Mouse (Mus musculus): ENCODE results near the gene Sulf2. TPM values are rescaled to one million over a fixed set of nuclear protein-coding genes. Genes with fewer than 3 reads are reported as not detected.

Gene Sulf2
- total and polyA plus RNA-seq, 3 experiments, result not detected

GRCm38 (mm10) chr2:166045006-166045405 lies 110.5 kb downstream of the Sulf2 start:
- H3K9me3 ChIP-seq (replicated peaks; ENCODE audit: insufficient read depth, low read length), result no peaks in the 10 kb centered on the region
- peak overlapping the region; percentile 64; the same call in 1 of the 2 replicates for H3K27ac ChIP-seq (ENCODE audit: control insufficient read depth, low read depth, low read length)
- H3K4me1 ChIP-seq (ENCODE audit: control insufficient read depth in 1 of 2, insufficient read depth in 2 of 2, low read length in 2 of 2), result peaks cover 12 to 26% of the 10 kb centered on the region in 2 experiments
- no peak overlapping the region for H3K4me3 ChIP-seq (ENCODE audit: control insufficient read depth in 1 of 2, insufficient read depth in 1 of 2, low read depth in 2 of 2, low read length in 2 of 2)
- 0 out of 2 replicates have a peak, but pooled peaks have one; percentile 13 for TF ChIP-seq JUND (IDR thresholded peaks at IDR 0.05; ENCODE audit: low read depth, low read length)
- TF ChIP-seq TBP (IDR thresholded peaks at IDR 0.05; ENCODE audit: low read depth, low read length), result no peak
- H3K27me3 ChIP-seq (ENCODE audit: control insufficient read depth in 1 of 2, insufficient read depth in 2 of 2, low read length in 2 of 2), result no peaks in the 10 kb centered on the region
- H3K36me3 ChIP-seq (ENCODE audit: control insufficient read depth in 1 of 2, insufficient read depth in 2 of 2, low read length in 2 of 2), result peaks cover 2 to 23% of the 10 kb centered on the region in 2 experiments; a peak in 3 of 4 replicates
- DNase-seq (ENCODE audit: low read depth, low spot score), result peak; percentile 35
- H3K9ac ChIP-seq (ENCODE audit: control insufficient read depth, low read depth, low read length, poor library complexity, severe bottlenecking), result peak overlapping the region; percentile 20; the same call in 1 of the 2 replicates
- no peaks in the 10 kb centered on the region for H3K79me2 ChIP-seq (ENCODE audit: control insufficient read depth, insufficient read depth, low read length, poor library complexity)

- peaks cover 12 to 26% of the 10 kb centered on the region in 2 experiments for H3K4me1 ChIP-seq (ENCODE audit: control insufficient read depth in 1 of 2, insufficient read depth in 2 of 2, low read length in 2 of 2)
- H3K9me3 ChIP-seq (replicated peaks; ENCODE audit: insufficient read depth, low read length), result no peaks in the 10 kb centered on the region
- peak; percentile 66 for DNase-seq (ENCODE audit: low read depth, low spot score)
- H3K27me3 ChIP-seq (ENCODE audit: control insufficient read depth in 1 of 2, insufficient read depth in 2 of 2, low read length in 2 of 2), result no peaks in the 10 kb centered on the region
- H3K9ac ChIP-seq (ENCODE audit: control insufficient read depth, low read depth, low read length, poor library complexity, severe bottlenecking), result no peak overlapping the region
- H3K4me3 ChIP-seq (ENCODE audit: control insufficient read depth in 1 of 2, insufficient read depth in 1 of 2, low read depth in 2 of 2, low read length in 2 of 2), result no peak overlapping the region
- TF ChIP-seq MXI1 (IDR thresholded peaks at IDR 0.05; ENCODE audit: low read depth, low read length) (0 out of 2 replicates have a peak, but pooled peaks have one; percentile 18), RCOR1 (IDR thresholded peaks at IDR 0.05; ENCODE audit: low read depth, low read length) (peak; percentile 99), ETS1 (IDR thresholded peaks at IDR 0.05; ENCODE audit: low read depth, low read length) (peak; percentile 73), EP300 (IDR thresholded peaks at IDR 0.05; ENCODE audit: low read depth in 1 of 2, low read length in 2 of 2) (peak; percentile 86), CTCF (IDR thresholded peaks at IDR 0.05 in 2 of 3, conservative IDR thresholded peaks at IDR 0.05 in 1 of 3; ENCODE audit: control insufficient read depth in 1 of 3, insufficient read depth in 1 of 3, low read depth in 2 of 3, low read length in 3 of 3, poor library complexity in 1 of 3, severe bottlenecking in 1 of 3) (no peak), GATA1 (IDR thresholded peaks at IDR 0.05; ENCODE audit: low read depth, low read length) (peak; percentile 97), KAT2A (conservative IDR thresholded peaks at IDR 0.05; ENCODE audit: low read depth, low read length) (no peak), USF1 (IDR thresholded peaks at IDR 0.05; ENCODE audit: low read depth, low read length) (no peak), TCF12 (IDR thresholded peaks at IDR 0.05; ENCODE audit: low read depth, low read length) (peak; percentile 94), BHLHE40 (IDR thresholded peaks at IDR 0.05; ENCODE audit: borderline replicate concordance, low read depth, low read length) (peak; percentile 72; the same call in 1 of the 2 replicates), MYC (IDR thresholded peaks at IDR 0.05; ENCODE audit: low read depth, low read length) (no peak), MAFK (IDR thresholded peaks at IDR 0.05; ENCODE audit: borderline replicate concordance, low read depth, low read length) (no peak), CHD1 (IDR thresholded peaks at IDR 0.05; ENCODE audit: low read depth, low read length) (no peak), POLR2AphosphoS5 (IDR thresholded peaks at IDR 0.05; ENCODE audit: borderline replicate concordance, low read depth, low read length) (no peak), MAZ (IDR thresholded peaks at IDR 0.05; ENCODE audit: low read depth, low read length) (no peak), GABPA (IDR thresholded peaks at IDR 0.05; ENCODE audit: low read depth, low read length) (no peak), TAL1 (IDR thresholded peaks at IDR 0.05; ENCODE audit: low read length) (peak; percentile 77), POLR2A (IDR thresholded peaks at IDR 0.05; ENCODE audit: control insufficient read depth in 1 of 2, insufficient read depth in 1 of 2, low read depth in 1 of 2, low read length in 2 of 2, poor library complexity in 1 of 2) (no peak), SIN3A (IDR thresholded peaks at IDR 0.05; ENCODE audit: low read length) (no peak), ZNF384 (IDR thresholded peaks at IDR 0.05; ENCODE audit: low read depth, low read length) (no peak), ZMIZ1 (IDR thresholded peaks at IDR 0.05; ENCODE audit: low read depth, low read length) (no peak)
- H3K79me2 ChIP-seq (ENCODE audit: control insufficient read depth, insufficient read depth, low read length, poor library complexity), result no peaks in the 10 kb centered on the region
- no peak overlapping the region for H3K27ac ChIP-seq (ENCODE audit: control insufficient read depth, low read depth, low read length)
- H3K36me3 ChIP-seq (ENCODE audit: control insufficient read depth in 1 of 2, insufficient read depth in 2 of 2, low read length in 2 of 2), result peaks cover 0 to 23% of the 10 kb centered on the region in 2 experiments; a peak in 3 of 4 replicates
These were observed 112.9 kb downstream of the Sulf2 start for GRCm38 (mm10) chr2:166042542-166042941.
